Mouse (Mus musculus) forebrain, embryonic 15.5 days (tissue): ENCODE data around the gene Clybl. TPM values are rescaled to one million over a fixed set of nuclear protein-coding genes. Genes with fewer than 3 reads are reported as not detected.
A peak's percentile ranks its signal among the peaks of the same experiment; 100 is the strongest.

Experiments
- ATAC-seq: fragments of 200-750 bp; cut with Nextera tagmentation; replicated peaks from 2 replicates; pipeline ENCODE4 v1.8.0; 2017; ENCODE audit warnings: mild to moderate bottlenecking, moderate TSS enrichment, moderate library complexity
- H3K27ac ChIP-seq: fragments of 300-500 bp; sonication (generic); replicated peaks from 2 replicates; pipeline ENCODE4 v1.5.1; 2015; ENCODE audit warnings: mild to moderate bottlenecking, inconsistent platforms
- H3K27me3 ChIP-seq: fragments of 300-500 bp; sonication (generic); 2 replicates; pipeline ENCODE4 v1.6.1; 2015; ENCODE audit warnings: inconsistent platforms
- H3K36me3 ChIP-seq: fragments of 300-500 bp; sonication (generic); 2 replicates; pipeline ENCODE4 v1.6.1; 2015; ENCODE audit warnings: mild to moderate bottlenecking, inconsistent platforms
- H3K4me1 ChIP-seq: fragments of 300-500 bp; sonication (generic); 2 replicates; pipeline ENCODE4 v1.6.1; 2015; ENCODE audit warnings: inconsistent platforms
- H3K4me2 ChIP-seq: fragments of 300-500 bp; sonication (generic); replicated peaks from 2 replicates; pipeline ENCODE4 v1.6.1; 2015; ENCODE audit warnings: mild to moderate bottlenecking, inconsistent platforms
- H3K4me3 ChIP-seq: fragments of 300-500 bp; sonication (generic); 2 replicates; pipeline ENCODE4 v1.5.1; 2015; ENCODE audit warnings: mild to moderate bottlenecking, inconsistent platforms
- H3K9ac ChIP-seq: fragments of 300-500 bp; sonication (generic); replicated peaks from 2 replicates; pipeline ENCODE4 v1.6.1; 2015; ENCODE audit warnings: mild to moderate bottlenecking, inconsistent platforms
- H3K9me3 ChIP-seq: fragments of 300-500 bp; sonication (generic); 2 replicates; pipeline ENCODE4 v1.6.1; 2016; ENCODE audit warnings: inconsistent platforms
- WGBS: fragments of 180-500 bp; shearing (Covaris S2); methylation state at CpG from one replicate; pipeline ENCODE4 v1.1.7; 2015; ENCODE audit warnings: mixed read lengths; 5-methylcytosine and 5-hydroxymethylcytosine counted together
- polyA plus RNA-seq: library from polyadenylated mRNA; unstranded; fragments of >200 nt; fragmentation: Nextera tagmentation; extraction: Ambion mirVana; gene quantifications from 2 replicates; pipeline ENCODE4 v1.2.1, GENCODE M21; 2015

Gene Clybl
- 10.5 and 12.4 TPM in 2 replicates for polyA plus RNA-seq

GRCm38 (mm10) chr14:122181078-122181814 lies at the start of gene Clybl:
TSS of gene Clybl (plus strand) at chr14:122181704.
- H3K27ac ChIP-seq, result no peak within 1 kb of the TSS
- peak within 1 kb of the TSS; percentile 68 for H3K9ac ChIP-seq
- H3K36me3 ChIP-seq, result no peaks in the 10 kb centered on the region
- peak within 1 kb of the TSS; percentile 83 for H3K4me2 ChIP-seq
- peak; percentile 97 for ATAC-seq
- no peaks in the 10 kb centered on the region for H3K9me3 ChIP-seq
- peaks cover 9% of the 10 kb centered on the region for H3K4me1 ChIP-seq
- 0 out of 2 replicates have a peak, but pooled peaks cover 3% of the 10 kb centered on the region for H3K27me3 ChIP-seq
- H3K4me3 ChIP-seq, result peak within 1 kb of the TSS; percentile 80
- 3% methylated on average over 43 of the region's 45 CpGs for WGBS

GRCm38 (mm10) chr14:122136368-122136928 lies 45.1 kb upstream of the Clybl start:
- WGBS, result 95% methylated on average over 3 of the region's 3 CpGs

GRCm38 (mm10) chr14:122137234-122137633 lies 44.3 kb upstream of the Clybl start:
- Histone ChIP-seq H3K9ac (no peak overlapping the region), H3K27ac (no peak overlapping the region), H3K4me1 (no peaks in the 10 kb centered on the region), H3K36me3 (peaks cover 39% of the 10 kb centered on the region), H3K4me2 (no peak overlapping the region), H3K4me3 (no peak overlapping the region), H3K27me3 (no peaks in the 10 kb centered on the region), H3K9me3 (no peaks in the 10 kb centered on the region)
- no peak for ATAC-seq
- 93% methylated on average over 7 of the region's 7 CpGs for WGBS

More at GRCm38 (mm10) chr14:122136368-122136928, 45.1 kb upstream of the Clybl start:
- H3K27me3 ChIP-seq, result no peaks in the 10 kb centered on the region
- no peak overlapping the region for H3K4me2 ChIP-seq
- no peak overlapping the region for H3K9ac ChIP-seq
- no peak overlapping the region for H3K4me3 ChIP-seq
- H3K9me3 ChIP-seq, result no peaks in the 10 kb centered on the region
- no peak for ATAC-seq
- peaks cover 32% of the 10 kb centered on the region for H3K36me3 ChIP-seq
- no peak overlapping the region for H3K27ac ChIP-seq
- no peaks in the 10 kb centered on the region for H3K4me1 ChIP-seq

GRCm38 (mm10) chr14:122140126-122140525 lies 41.4 kb upstream of the Clybl start:
- Histone ChIP-seq H3K4me2 (no peak overlapping the region), H3K9ac (no peak overlapping the region), H3K36me3 (peaks cover 55% of the 10 kb centered on the region), H3K27me3 (no peaks in the 10 kb centered on the region), H3K4me3 (no peak overlapping the region), H3K27ac (no peak overlapping the region), H3K9me3 (no peaks in the 10 kb centered on the region), H3K4me1 (no peaks in the 10 kb centered on the region)
- no peak for ATAC-seq
- 53% methylated on average over 1 of the region's 1 CpGs for WGBS

DNA sequence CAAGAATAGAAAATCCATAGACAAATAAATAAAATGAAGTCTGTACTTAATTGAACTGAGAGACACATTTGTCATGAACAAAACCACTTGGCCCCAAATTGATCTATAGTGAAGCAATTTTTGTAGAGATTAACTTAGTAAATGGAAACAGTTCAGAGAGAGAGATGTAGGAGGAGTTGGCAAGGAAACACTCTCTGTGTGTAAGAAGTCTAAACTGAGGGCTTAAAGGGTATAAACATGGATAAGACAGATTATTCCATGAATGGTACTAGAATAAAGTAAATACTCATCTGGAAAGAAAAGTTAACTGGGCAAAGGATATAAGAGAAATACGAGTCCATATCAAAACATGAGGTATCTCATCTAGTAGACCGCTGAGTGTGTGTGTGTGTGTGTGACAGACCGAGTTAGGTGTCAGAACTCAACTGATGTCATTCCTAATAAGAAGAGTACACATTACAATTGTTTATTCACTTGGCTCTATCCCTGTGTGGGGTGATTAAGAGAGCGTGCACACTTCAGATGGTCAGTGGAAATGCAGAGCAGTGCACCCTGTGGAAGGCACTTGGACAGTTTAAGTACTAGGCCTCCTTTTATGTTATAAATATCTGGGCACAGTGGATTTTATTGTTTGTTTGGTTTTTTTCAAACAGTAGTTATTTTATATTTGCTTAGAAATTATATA lies 37.8 kb upstream of the Clybl start:
- Histone ChIP-seq H3K27me3 (no peaks in the 10 kb centered on the region), H3K4me2 (no peak overlapping the region), H3K4me1 (no peaks in the 10 kb centered on the region), H3K27ac (no peak overlapping the region), H3K36me3 (peaks cover 72% of the 10 kb centered on the region), H3K4me3 (no peak overlapping the region), H3K9me3 (no peaks in the 10 kb centered on the region), H3K9ac (no peak overlapping the region)
- WGBS, result 92% methylated on average over 4 of the region's 4 CpGs
- ATAC-seq, result no peak

DNA sequence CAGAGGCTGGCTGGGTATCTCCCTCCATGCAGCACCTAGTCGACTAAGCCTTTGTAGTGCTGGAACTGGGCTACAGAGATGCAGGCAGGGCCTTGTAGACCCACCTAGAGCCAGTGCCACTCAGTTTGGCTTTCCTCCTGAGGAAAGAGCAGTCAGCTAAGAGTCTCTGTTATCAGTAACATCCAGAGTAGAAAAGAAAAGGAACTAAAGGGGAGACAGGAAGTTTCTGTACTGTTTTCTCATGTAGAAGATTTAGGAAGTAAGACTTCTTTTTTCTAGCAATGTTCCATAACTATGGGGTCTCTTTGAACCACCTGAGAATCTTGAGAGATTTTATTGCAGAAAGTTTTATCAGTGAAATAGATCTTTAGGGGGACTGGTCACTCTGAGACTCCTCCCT lies 36.1 kb upstream of the Clybl start:
- H3K27ac ChIP-seq, result no peak overlapping the region
- no peaks in the 10 kb centered on the region for H3K27me3 ChIP-seq
- H3K4me3 ChIP-seq, result no peak overlapping the region
- peaks cover 70% of the 10 kb centered on the region for H3K36me3 ChIP-seq
- no peak for ATAC-seq
- H3K4me2 ChIP-seq, result no peak overlapping the region
- no peaks in the 10 kb centered on the region for H3K4me1 ChIP-seq
- 77% methylated on average over 1 of the region's 1 CpGs for WGBS
- no peaks in the 10 kb centered on the region for H3K9me3 ChIP-seq
- no peak overlapping the region for H3K9ac ChIP-seq

DNA sequence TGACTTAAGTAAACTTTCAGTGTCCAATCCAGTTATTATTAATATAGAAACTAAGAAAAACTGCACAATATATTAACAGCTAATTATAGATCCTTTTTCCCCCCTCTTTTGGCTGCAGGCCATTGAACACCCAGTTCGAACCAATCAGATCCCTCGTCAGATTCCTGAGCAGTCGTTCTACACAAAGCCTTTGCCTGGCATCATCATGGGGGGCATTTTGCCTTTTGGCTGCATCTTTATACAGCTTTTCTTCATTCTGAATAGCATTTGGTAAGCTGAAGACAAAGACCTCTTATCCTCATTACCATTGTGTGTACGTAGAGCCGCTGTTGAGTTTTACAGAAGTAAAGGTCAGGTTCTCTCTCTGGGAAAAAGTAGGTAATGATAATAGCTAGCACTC lies 30.9 kb upstream of the Clybl start:
- H3K9me3 ChIP-seq, result no peaks in the 10 kb centered on the region
- H3K4me1 ChIP-seq, result no peaks in the 10 kb centered on the region
- H3K4me3 ChIP-seq, result no peak overlapping the region
- WGBS, result 5% methylated on average over 5 of the region's 5 CpGs
- no peak overlapping the region for H3K4me2 ChIP-seq
- no peak for ATAC-seq
- no peak overlapping the region for H3K9ac ChIP-seq
- H3K36me3 ChIP-seq, result peaks cover 67% of the 10 kb centered on the region
- H3K27me3 ChIP-seq, result no peaks in the 10 kb centered on the region
- no peak overlapping the region for H3K27ac ChIP-seq

- Histone ChIP-seq H3K36me3 (peaks cover 49% of the 10 kb centered on the region), H3K4me3 (no peak overlapping the region), H3K9me3 (no peaks in the 10 kb centered on the region), H3K4me1 (no peaks in the 10 kb centered on the region), H3K27me3 (no peaks in the 10 kb centered on the region), H3K9ac (no peak overlapping the region), H3K4me2 (no peak overlapping the region), H3K27ac (no peak overlapping the region)
- WGBS, result 85% methylated on average over 7 of the region's 7 CpGs
- no peak for ATAC-seq
Observed at GRCm38 (mm10) chr14:122157738-122158137, 23.8 kb upstream of the Clybl start.

DNA sequence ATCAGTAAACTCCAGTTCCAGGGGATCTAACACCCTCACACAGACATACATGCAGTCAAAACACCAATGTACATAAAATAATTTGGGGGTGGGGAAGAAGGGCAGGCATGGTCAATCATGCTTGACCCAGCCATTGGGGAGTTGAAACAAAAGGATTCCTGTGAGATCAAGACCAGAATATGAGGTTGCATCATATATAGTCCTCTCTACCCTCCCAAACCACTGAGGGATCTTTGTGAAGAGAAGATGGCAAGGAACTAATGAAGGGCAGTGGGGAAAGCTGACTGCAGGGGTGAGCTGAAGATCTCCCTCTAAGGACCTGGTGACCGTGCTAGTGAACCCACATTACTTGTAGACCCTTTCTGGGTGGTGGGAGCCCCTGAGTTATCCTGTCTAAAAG lies 20.6 kb upstream of the Clybl start:
- WGBS, result 100% methylated on average over 1 of the region's 1 CpGs

GRCm38 (mm10) chr14:122168912-122169311 lies 12.6 kb upstream of the Clybl start:
- no peaks in the 10 kb centered on the region for H3K36me3 ChIP-seq
- H3K27me3 ChIP-seq, result no peaks in the 10 kb centered on the region
- no peak overlapping the region for H3K9ac ChIP-seq
- H3K27ac ChIP-seq, result no peak overlapping the region
- H3K4me1 ChIP-seq, result no peaks in the 10 kb centered on the region
- no peak for ATAC-seq
- no peaks in the 10 kb centered on the region for H3K9me3 ChIP-seq
- no peak overlapping the region for H3K4me3 ChIP-seq
- H3K4me2 ChIP-seq, result no peak overlapping the region
- WGBS, result 51% methylated on average over 7 of the region's 7 CpGs

More for the DNA sequence above, 20.6 kb upstream of the Clybl start:
- no peak overlapping the region for H3K4me3 ChIP-seq
- no peaks in the 10 kb centered on the region for H3K9me3 ChIP-seq
- peaks cover 29% of the 10 kb centered on the region for H3K36me3 ChIP-seq
- 0 out of 2 replicates have a peak, but pooled peaks have one; percentile 24 for ATAC-seq
- no peak overlapping the region for H3K4me2 ChIP-seq
- H3K27ac ChIP-seq, result no peak overlapping the region
- no peaks in the 10 kb centered on the region for H3K4me1 ChIP-seq
- H3K9ac ChIP-seq, result no peak overlapping the region
- H3K27me3 ChIP-seq, result no peaks in the 10 kb centered on the region

GRCm38 (mm10) chr14:122170202-122170781 lies 11.2 kb upstream of the Clybl start:
- Histone ChIP-seq H3K9me3 (no peaks in the 10 kb centered on the region), H3K9ac (no peak overlapping the region), H3K27me3 (no peaks in the 10 kb centered on the region), H3K4me3 (no peak overlapping the region), H3K36me3 (no peaks in the 10 kb centered on the region), H3K27ac (no peak overlapping the region), H3K4me1 (no peaks in the 10 kb centered on the region), H3K4me2 (no peak overlapping the region)
- WGBS, result 61% methylated on average over 7 of the region's 7 CpGs
- ATAC-seq, result peak; percentile 49; the same call in 1 of the 2 replicates

DNA sequence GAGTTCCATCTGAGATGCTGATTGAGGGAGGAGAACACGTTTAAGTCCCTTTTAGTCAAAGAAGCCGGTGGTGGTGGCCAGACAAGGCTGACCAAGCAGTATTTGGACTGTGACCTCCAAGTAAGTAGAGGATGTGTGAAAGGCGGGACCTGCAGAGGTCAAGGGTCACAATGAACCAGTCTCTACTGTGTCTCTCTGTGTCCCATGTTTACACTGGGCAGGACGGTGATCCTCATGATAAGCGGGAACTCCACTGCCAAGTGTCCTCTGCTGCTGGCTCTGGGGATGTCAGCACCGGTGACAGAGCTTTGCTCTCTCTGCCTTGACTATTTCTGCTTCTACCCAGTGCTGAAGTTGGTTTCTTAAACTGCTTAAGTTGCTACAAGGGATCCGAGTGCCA lies 10.5 kb upstream of the Clybl start:
- ATAC-seq, result no peak
- Histone ChIP-seq H3K27me3 (no peaks in the 10 kb centered on the region), H3K27ac (no peak overlapping the region), H3K4me1 (no peaks in the 10 kb centered on the region), H3K4me2 (no peak overlapping the region), H3K4me3 (no peak overlapping the region), H3K9ac (no peak overlapping the region), H3K36me3 (no peaks in the 10 kb centered on the region), H3K9me3 (no peaks in the 10 kb centered on the region)
- WGBS, result 89% methylated on average over 7 of the region's 7 CpGs
